Mouse (Mus musculus) liver, embryonic 12.5 days (tissue): ENCODE measurements around the gene Olfr55. TPM values are rescaled to one million over a fixed set of nuclear protein-coding genes. Genes with fewer than 3 reads are reported as not detected.
"Not testable (repeated sequence)": the region's sequence is repeated elsewhere in the genome, so short reads cannot be mapped to it uniquely, and the experiment has no call there.

ENCODE experiments used
- ATAC-seq: fragments of 200-750 bp; cut with Nextera tagmentation; 2 replicates; pipeline ENCODE4 v1.8.0; 2017; ENCODE audit warnings: moderate number of reproducible peaks, mild to moderate bottlenecking, moderate library complexity
- H3K27ac ChIP-seq: fragments of 300-500 bp; sonication (generic); 2 replicates; pipeline ENCODE4 v1.5.1; 2016; ENCODE audit warnings: mild to moderate bottlenecking
- H3K27me3 ChIP-seq: fragments of 300-500 bp; sonication (generic); replicated peaks from 2 replicates; pipeline ENCODE4 v1.6.1; 2016; ENCODE audit warnings: mild to moderate bottlenecking, moderate library complexity
- H3K36me3 ChIP-seq: fragments of 300-500 bp; sonication (generic); 2 replicates; pipeline ENCODE4 v1.6.1; 2016; ENCODE audit warnings: mild to moderate bottlenecking, moderate library complexity
- H3K4me1 ChIP-seq: fragments of 300-500 bp; sonication (generic); 2 replicates; pipeline ENCODE4 v1.6.1; 2016
- H3K4me2 ChIP-seq: fragments of 300-500 bp; sonication (generic); 2 replicates; pipeline ENCODE4 v1.6.1; 2016; ENCODE audit warnings: mild to moderate bottlenecking, moderate library complexity
- H3K4me3 ChIP-seq: fragments of 300-500 bp; sonication (generic); 2 replicates; pipeline ENCODE4 v1.5.1; 2016; ENCODE audit warnings: mild to moderate bottlenecking, moderate library complexity
- H3K9ac ChIP-seq: fragments of 300-500 bp; sonication (generic); 2 replicates; pipeline ENCODE4 v1.6.1; 2016; ENCODE audit warnings: mild to moderate bottlenecking, moderate library complexity
- H3K9me3 ChIP-seq: fragments of 300-500 bp; sonication (generic); replicated peaks from 2 replicates; pipeline ENCODE4 v1.6.1; 2016; ENCODE audit warnings: mild to moderate bottlenecking, moderate library complexity
- WGBS: fragments of 180-500 bp; shearing (Covaris S2); methylation state at CpG from one replicate; pipeline ENCODE4 v1.1.7; 2016; ENCODE audit not compliant: insufficient replicate concordance; 5-methylcytosine and 5-hydroxymethylcytosine counted together
- polyA plus RNA-seq: library from polyadenylated mRNA; unstranded; fragments of >200 nt; fragmentation: Nextera tagmentation; extraction: Ambion mirVana; gene quantifications from 2 replicates; pipeline ENCODE4 v1.2.1, GENCODE M21; 2016

The Olfr55 gene
- polyA plus RNA-seq, result not detected in 2 replicates

- not testable (repeated sequence) for H3K4me3 ChIP-seq, H3K4me2 ChIP-seq, ATAC-seq, H3K27me3 ChIP-seq, H3K9me3 ChIP-seq, H3K36me3 ChIP-seq, H3K27ac ChIP-seq, H3K4me1 ChIP-seq, H3K9ac ChIP-seq
- 44% methylated on average over 1 of the region's 1 CpGs for WGBS
Observed at GRCm38 (mm10) chr17:33168147-33168546, at the start of gene Olfr55. Olfr55 (plus strand) TSS chr17:33168447.

GRCm38 (mm10) chr17:33124546-33124945, 43.7 kb upstream of the Olfr55 start:
- H3K27ac ChIP-seq, result no peak overlapping the region
- no peaks in the 10 kb centered on the region for H3K9me3 ChIP-seq
- no peak for ATAC-seq
- no peak overlapping the region for H3K4me2 ChIP-seq
- H3K27me3 ChIP-seq, result no peaks in the 10 kb centered on the region
- no peaks in the 10 kb centered on the region for H3K4me1 ChIP-seq
- H3K36me3 ChIP-seq, result no peaks in the 10 kb centered on the region
- H3K9ac ChIP-seq, result no peak overlapping the region
- no peak overlapping the region for H3K4me3 ChIP-seq

- Histone ChIP-seq H3K9me3 (no peaks in the 10 kb centered on the region), H3K27ac (no peak overlapping the region), H3K9ac (no peak overlapping the region), H3K4me1 (no peaks in the 10 kb centered on the region), H3K4me2 (no peak overlapping the region), H3K36me3 (no peaks in the 10 kb centered on the region), H3K27me3 (no peaks in the 10 kb centered on the region), H3K4me3 (no peak overlapping the region)
- no peak for ATAC-seq
- 45% methylated on average over 2 of the region's 2 CpGs for WGBS
Observed at GRCm38 (mm10) chr17:33126257-33126656, 42.0 kb upstream of the Olfr55 start.

- no peaks in the 10 kb centered on the region for H3K36me3 ChIP-seq
- 62% methylated on average over 18 of the region's 18 CpGs for WGBS
- ATAC-seq, result no peak
Observed at GRCm38 (mm10) chr17:33139261-33139820, 28.9 kb upstream of the Olfr55 start, which contains the start of gene Morc2b. Morc2b (minus strand) TSS chr17:33139683.

GRCm38 (mm10) chr17:33191002-33191401, 22.8 kb downstream of the Olfr55 start, which contains the start of gene Olfr239:
Olfr239 (plus strand) TSS chr17:33191302.
- not testable (repeated sequence) for H3K36me3 ChIP-seq, H3K9ac ChIP-seq, H3K9me3 ChIP-seq, H3K4me1 ChIP-seq, ATAC-seq, H3K4me2 ChIP-seq, H3K27ac ChIP-seq, H3K27me3 ChIP-seq, H3K4me3 ChIP-seq
- no CpG with 5 or more reads among the region's 2 CpGs for WGBS

More at GRCm38 (mm10) chr17:33139261-33139820, 28.9 kb upstream of the Olfr55 start, which contains the start of gene Morc2b:
- Histone ChIP-seq H3K9ac (no peak within 1 kb of the TSS), H3K9me3 (peaks cover 4% of the 10 kb centered on the region; the same call in 1 of the 2 replicates), H3K4me1 (no peaks in the 10 kb centered on the region), H3K4me3 (no peak within 1 kb of the TSS), H3K27ac (no peak within 1 kb of the TSS), H3K27me3 (no peaks in the 10 kb centered on the region), H3K4me2 (no peak within 1 kb of the TSS)

GRCm38 (mm10) chr17:33221590-33221989, 53.3 kb downstream of the Olfr55 start, which contains the start of gene Olfr1564:
Olfr1564 (minus strand) TSS chr17:33221690.
- 54% methylated on average over 2 of the region's 2 CpGs for WGBS
- Histone ChIP-seq H3K9me3 (0 out of 2 replicates have a peak, but pooled peaks cover 4% of the 10 kb centered on the region), H3K27ac (no peak within 1 kb of the TSS), H3K9ac (no peak within 1 kb of the TSS), H3K27me3 (no peaks in the 10 kb centered on the region), H3K36me3 (no peaks in the 10 kb centered on the region), H3K4me2 (no peak within 1 kb of the TSS), H3K4me1 (no peaks in the 10 kb centered on the region), H3K4me3 (no peak within 1 kb of the TSS)
- no peak for ATAC-seq

Other genes with a start within 250 kb of the Olfr55 start
- 5.2 and 5.4 TPM in 2 replicates for gene Cyp4f13, start 221.0 kb upstream of the Olfr55 start, polyA plus RNA-seq
- gene Zfp472, start 202.6 kb upstream of the Olfr55 start, polyA plus RNA-seq, result 7.0 and 7.7 TPM in 2 replicates
- 4.3 and 4.4 TPM in 2 replicates for gene Zfp952, start 175.3 kb upstream of the Olfr55 start, polyA plus RNA-seq
- gene Zfp763, start 135.0 kb upstream of the Olfr55 start, polyA plus RNA-seq, result 3.3 and 3.5 TPM in 2 replicates
- gene 4921501E09Rik, start 100.4 kb upstream of the Olfr55 start, polyA plus RNA-seq, result not detected in 2 replicates
- 1.7 and 1.9 TPM in 2 replicates for gene Zfp563, start 79.1 kb upstream of the Olfr55 start, polyA plus RNA-seq
- not detected in 2 replicates for gene Morc2b, start 28.8 kb upstream of the Olfr55 start, polyA plus RNA-seq
- gene Olfr239, start 22.9 kb downstream of the Olfr55 start, polyA plus RNA-seq, result not detected in 2 replicates
- gene Olfr1564, start 53.2 kb downstream of the Olfr55 start, polyA plus RNA-seq, result not detected in 2 replicates
- gene Zfp955a, start 86.7 kb downstream of the Olfr55 start, polyA plus RNA-seq, result 6.1 and 7.0 TPM in 2 replicates
- gene Olfr63, start 96.2 kb downstream of the Olfr55 start, polyA plus RNA-seq, result 0.02 TPM in 1 of 2 replicates, not detected in the other
- 4.0 and 4.2 TPM in 2 replicates for gene Zfp955b, start 121.1 kb downstream of the Olfr55 start, polyA plus RNA-seq
- gene Zfp81, start 190.4 kb downstream of the Olfr55 start, polyA plus RNA-seq, result 4.5 and 5.3 TPM in 2 replicates
- gene Zfp101, start 226.2 kb downstream of the Olfr55 start, polyA plus RNA-seq, result 9.1 TPM in 2 replicates